Mouse (Mus musculus): Measurements from ENCODE around the gene Lrfn5. TPM values are rescaled to one million over a fixed set of nuclear protein-coding genes. Genes with fewer than 3 reads are reported as not detected.

Lrfn5 gene
- polyA plus RNA-seq, 1 experiment from 2014 or later = 44.4 TPM

- Histone ChIP-seq H3K27me3 (no peaks in the 10 kb centered on the region), H3K36me3 (no peaks in the 10 kb centered on the region), H3K27ac (no peak overlapping the region), H3K4me3 (no peak overlapping the region), H3K4me1 (replicated peaks) (no peaks in the 10 kb centered on the region), H3K4me2 (no peak overlapping the region), H3K9ac (no peak overlapping the region), H3K9me3 (no peaks in the 10 kb centered on the region)
- ATAC-seq (ENCODE audit: low FRiP score) = no peak
Measured at GRCm38 (mm10) chr12:61723158-61723557, 200.2 kb downstream of the Lrfn5 start.

- no peaks in the 10 kb centered on the region for H3K9me3 ChIP-seq
- no peaks in the 10 kb centered on the region for H3K4me1 ChIP-seq (replicated peaks)
- no peak overlapping the region for H3K4me3 ChIP-seq
- no peak overlapping the region for H3K27ac ChIP-seq
- 72% methylated on average over 4 of the region's 4 CpGs for WGBS
- H3K4me2 ChIP-seq = no peak overlapping the region
- no peaks in the 10 kb centered on the region for H3K27me3 ChIP-seq
- H3K9ac ChIP-seq = no peak overlapping the region
- no peaks in the 10 kb centered on the region for H3K36me3 ChIP-seq
- ATAC-seq (ENCODE audit: low FRiP score) = no peak
Measured at GRCm38 (mm10) chr12:61807073-61807605, 284.2 kb downstream of the Lrfn5 start.

DNA sequence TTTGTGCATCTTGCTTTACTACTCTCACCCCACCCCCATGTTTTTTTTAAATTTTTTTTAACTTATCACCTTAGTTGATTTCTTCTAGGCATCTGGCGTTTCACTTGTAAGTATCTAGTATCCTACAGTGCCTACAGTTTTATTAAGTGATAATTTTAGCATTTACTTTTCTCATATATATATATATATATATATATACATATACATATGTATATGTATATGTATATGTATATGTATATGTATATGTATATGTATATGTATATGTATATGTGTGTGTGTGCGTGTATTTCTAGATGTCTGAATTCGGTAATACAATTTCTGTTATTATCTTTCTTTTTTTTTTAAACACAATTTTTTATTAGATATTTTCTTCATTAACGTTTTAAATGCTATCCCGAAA is 300.7 kb downstream of the Lrfn5 start:
- Histone ChIP-seq H3K27me3 (no peaks in the 10 kb centered on the region), H3K27ac (no peak overlapping the region), H3K4me3 (no peak overlapping the region), H3K9me3 (no peaks in the 10 kb centered on the region), H3K9ac (no peak overlapping the region), H3K4me2 (no peak overlapping the region), H3K36me3 (no peaks in the 10 kb centered on the region), H3K4me1 (replicated peaks) (no peaks in the 10 kb centered on the region)
- WGBS = 99% methylated on average over 5 of the region's 5 CpGs
- no peak for ATAC-seq (ENCODE audit: low FRiP score)

- Histone ChIP-seq H3K4me2 (no peak overlapping the region), H3K36me3 (no peaks in the 10 kb centered on the region), H3K4me1 (replicated peaks) (no peaks in the 10 kb centered on the region), H3K27me3 (no peaks in the 10 kb centered on the region), H3K9me3 (no peaks in the 10 kb centered on the region), H3K9ac (no peak overlapping the region), H3K27ac (no peak overlapping the region), H3K4me3 (no peak overlapping the region)
- no peak for ATAC-seq (ENCODE audit: low FRiP score)
- WGBS = 13% methylated on average over 1 of the region's 1 CpGs
Measured at GRCm38 (mm10) chr12:61826311-61826710, 303.4 kb downstream of the Lrfn5 start.

GRCm38 (mm10) chr12:61842599-61843291 is 319.8 kb downstream of the Lrfn5 start:
- Histone ChIP-seq H3K9ac (no peak overlapping the region), H3K27ac (no peak overlapping the region), H3K4me1 (replicated peaks) (no peaks in the 10 kb centered on the region), H3K36me3 (no peaks in the 10 kb centered on the region), H3K9me3 (no peaks in the 10 kb centered on the region), H3K4me3 (no peak overlapping the region), H3K4me2 (no peak overlapping the region), H3K27me3 (no peaks in the 10 kb centered on the region)
- ATAC-seq (ENCODE audit: low FRiP score) = no peak
- 76% methylated on average over 9 of the region's 9 CpGs for WGBS

DNA sequence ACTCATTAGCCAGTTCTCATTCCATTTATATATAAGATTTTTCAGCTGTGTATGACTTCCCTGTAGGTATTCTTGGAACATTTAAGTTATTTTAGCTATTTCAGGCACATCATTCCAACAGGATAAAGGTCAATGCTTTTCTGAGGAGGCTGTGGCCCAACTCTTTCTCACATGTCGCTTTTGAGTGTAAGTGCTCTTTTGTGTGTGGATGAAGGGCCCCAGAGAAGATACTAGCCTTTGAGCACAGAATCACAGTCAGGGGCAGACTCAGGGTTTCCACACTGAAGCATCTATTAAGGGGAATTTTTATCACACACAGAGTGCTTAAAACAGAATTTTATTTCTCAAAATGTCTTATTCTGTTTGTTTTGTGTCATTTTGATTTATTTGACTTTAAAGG is 331.2 kb downstream of the Lrfn5 start:
- no peaks in the 10 kb centered on the region for H3K27me3 ChIP-seq
- H3K36me3 ChIP-seq = no peaks in the 10 kb centered on the region
- no peak overlapping the region for H3K9ac ChIP-seq
- no peaks in the 10 kb centered on the region for H3K4me1 ChIP-seq (replicated peaks)
- 45% methylated on average over 1 of the region's 1 CpGs for WGBS
- H3K4me2 ChIP-seq = no peak overlapping the region
- ATAC-seq (ENCODE audit: low FRiP score) = no peak
- H3K4me3 ChIP-seq = no peak overlapping the region
- no peaks in the 10 kb centered on the region for H3K9me3 ChIP-seq
- no peak overlapping the region for H3K27ac ChIP-seq
